Mouse (Mus musculus): ENCODE measurements around the gene Mcur1.

Gene Mcur1

GRCm38 (mm10) chr13:43566184-43566583, 6.2 kb upstream of the Mcur1 start:
- in situ Hi-C loops (cut with MboI; ENCODE audit: low sequenced_read_pairs), result no loop called here

DNA sequence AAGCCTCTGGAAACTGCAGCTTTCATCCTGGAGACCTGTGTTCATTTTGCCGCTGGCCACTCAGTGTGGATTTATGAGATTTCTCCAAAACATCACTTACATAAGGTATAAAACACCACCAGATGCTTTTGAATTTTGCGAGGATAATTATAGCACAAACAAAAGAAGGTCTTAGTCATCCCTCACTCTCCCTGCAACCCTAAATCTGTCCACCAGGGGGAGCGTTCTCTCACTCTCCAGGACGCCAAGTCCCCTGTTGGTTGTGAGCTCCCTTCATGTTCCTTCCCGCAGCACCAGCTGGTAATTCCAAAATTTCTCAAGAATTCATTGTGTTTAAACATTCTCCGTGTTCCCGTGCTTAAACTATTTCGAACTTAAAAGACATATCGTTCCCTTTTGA, 5.4 kb upstream of the Mcur1 start:
- in situ Hi-C loops (cut with MboI; ENCODE audit: low sequenced_read_pairs), result no loop called here

DNA sequence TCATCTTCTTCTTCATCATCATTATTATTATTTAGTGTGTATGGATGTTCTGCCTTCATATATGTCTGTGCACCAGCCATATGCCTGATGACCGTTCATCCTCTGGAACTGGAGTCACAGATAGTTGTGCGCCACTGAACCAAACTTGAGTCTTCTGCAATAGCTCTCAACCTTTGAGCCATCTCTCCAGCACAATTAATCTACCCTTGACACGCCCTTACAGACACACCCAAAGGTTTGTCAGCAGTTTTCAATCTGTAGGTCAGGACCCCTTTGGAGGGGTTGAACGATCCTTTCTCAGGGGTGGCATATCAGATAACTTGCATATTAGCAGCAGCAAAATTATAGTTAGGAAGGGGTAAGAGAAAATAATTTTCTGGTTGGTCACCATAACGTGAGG, 4.7 kb upstream of the Mcur1 start:
- in situ Hi-C loops (cut with MboI; ENCODE audit: low sequenced_read_pairs), result no loop called here

DNA sequence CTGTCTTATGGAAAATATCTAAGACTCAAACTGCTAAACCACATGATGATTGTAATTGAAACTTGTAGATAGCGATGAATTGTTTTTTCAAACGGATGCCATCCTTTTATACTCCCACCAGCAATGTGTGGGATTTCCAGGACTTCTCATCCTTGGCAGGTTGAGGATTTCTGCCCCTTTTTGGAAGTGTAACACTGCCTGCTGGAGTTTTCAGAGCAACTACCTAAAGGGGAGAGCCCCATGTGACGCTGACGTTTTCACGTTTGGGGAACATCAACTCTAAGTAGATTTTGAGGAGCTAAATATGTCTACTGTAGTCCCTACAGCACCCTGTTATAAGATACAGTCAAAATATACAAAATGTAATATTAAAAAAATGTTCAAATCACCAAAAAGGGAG, 2.7 kb upstream of the Mcur1 start:
- in situ Hi-C loops (cut with MboI; ENCODE audit: low sequenced_read_pairs), result no loop called here

- in situ Hi-C loops (cut with MboI; ENCODE audit: low sequenced_read_pairs), result no loop called here
These were observed 744 bp upstream of the Mcur1 start for GRCm38 (mm10) chr13:43560458-43561411.

- in situ Hi-C loops (cut with MboI; ENCODE audit: low sequenced_read_pairs), result no loop called here
These were observed 1.0 kb downstream of the Mcur1 start for GRCm38 (mm10) chr13:43558959-43559358.

DNA sequence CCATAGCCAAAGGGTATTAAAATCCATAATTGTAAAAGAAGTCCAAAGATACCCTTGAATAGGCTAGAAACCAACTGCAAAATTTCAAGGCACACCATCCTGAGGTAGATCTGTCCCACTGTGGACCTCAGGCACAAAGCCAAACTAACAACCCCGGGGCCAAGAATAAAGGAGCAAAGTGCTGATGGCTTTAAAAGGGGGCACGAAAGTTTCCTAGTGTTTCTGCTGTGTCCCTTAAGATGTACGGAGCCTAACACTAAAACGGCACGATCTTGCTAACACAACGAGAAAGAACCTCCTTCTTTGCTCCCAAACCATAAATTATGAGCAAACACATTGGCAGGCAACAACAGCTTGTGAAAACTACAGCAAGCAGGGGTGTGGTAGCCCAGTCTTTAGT, 1.6 kb downstream of the Mcur1 start:
- in situ Hi-C loops (cut with MboI; ENCODE audit: low sequenced_read_pairs), result no loop called here

GRCm38 (mm10) chr13:43556913-43557542, 3.0 kb downstream of the Mcur1 start:
- in situ Hi-C loops (cut with MboI; ENCODE audit: low sequenced_read_pairs), result no loop called here

GRCm38 (mm10) chr13:43555321-43555720, 4.7 kb downstream of the Mcur1 start:
- in situ Hi-C loops (cut with MboI; ENCODE audit: low sequenced_read_pairs), result no loop called here

DNA sequence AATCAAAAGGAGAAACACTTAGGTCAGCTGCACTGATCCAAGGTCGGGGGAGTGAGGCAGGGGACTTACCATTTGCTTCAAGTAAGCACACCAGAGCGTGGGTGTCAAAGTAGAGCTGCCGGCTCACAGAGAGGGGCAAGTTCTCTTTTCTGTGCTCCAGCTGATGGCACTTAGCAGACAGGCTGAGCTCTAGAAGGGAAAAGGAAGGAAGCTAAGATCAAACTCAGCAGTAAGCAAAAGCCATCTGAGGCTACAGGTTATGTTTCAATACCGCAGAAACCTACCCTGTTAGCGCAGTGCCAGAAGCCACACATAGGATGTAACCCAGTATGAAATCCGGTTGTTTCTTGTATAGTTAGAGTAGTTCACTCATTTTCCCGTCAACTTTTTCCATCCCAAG, 5.2 kb downstream of the Mcur1 start:
- in situ Hi-C loops (cut with MboI; ENCODE audit: low sequenced_read_pairs), result no loop called here

DNA sequence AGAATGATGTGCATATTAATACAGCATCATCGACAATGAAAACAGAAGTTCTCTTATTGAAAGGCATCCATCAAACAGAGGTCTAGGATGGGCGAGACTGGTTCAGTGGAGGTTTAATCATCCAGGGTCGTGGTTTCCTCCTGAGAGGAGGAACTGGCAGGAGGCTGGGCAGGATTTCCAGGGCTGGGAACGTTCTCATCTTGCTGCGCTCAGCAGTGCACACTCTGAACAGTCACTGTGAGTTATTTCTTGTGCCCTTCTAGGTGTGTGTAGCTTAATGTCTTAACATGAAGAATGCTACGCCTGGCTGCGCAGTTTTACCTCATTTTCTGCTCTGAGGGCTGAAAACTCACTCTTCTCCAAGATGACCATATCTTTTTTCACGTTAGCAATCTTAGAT, 9.3 kb downstream of the Mcur1 start:
- in situ Hi-C loops (cut with MboI; ENCODE audit: low sequenced_read_pairs), result no loop called here

- in situ Hi-C loops (cut with MboI; ENCODE audit: low sequenced_read_pairs), result no loop called here
These were observed 10.1 kb downstream of the Mcur1 start for GRCm38 (mm10) chr13:43549870-43550269.

GRCm38 (mm10) chr13:43549078-43549698, 10.8 kb downstream of the Mcur1 start:
- in situ Hi-C loops (cut with MboI; ENCODE audit: low sequenced_read_pairs), result no loop called here

DNA sequence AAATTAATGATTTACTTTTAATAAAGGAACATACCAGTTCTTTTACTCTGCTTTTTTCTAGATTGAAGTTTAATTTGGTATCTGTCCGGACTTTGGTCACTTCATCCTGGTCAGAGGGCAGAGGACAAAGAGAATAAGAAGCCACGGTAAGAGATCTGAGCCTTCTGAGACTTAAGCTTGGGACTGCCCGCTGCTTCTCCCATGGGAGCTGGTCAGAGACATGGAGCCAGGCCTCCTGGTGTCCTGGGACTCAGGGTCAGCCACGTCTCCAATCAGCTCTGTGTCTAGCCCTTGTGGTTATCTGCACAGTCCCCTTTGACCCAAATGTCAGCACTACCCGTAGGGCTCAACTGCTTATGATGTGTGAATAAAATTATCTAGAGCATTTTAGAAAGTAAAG, 11.4 kb downstream of the Mcur1 start:
- in situ Hi-C loops (cut with MboI; ENCODE audit: low sequenced_read_pairs), result no loop called here

DNA sequence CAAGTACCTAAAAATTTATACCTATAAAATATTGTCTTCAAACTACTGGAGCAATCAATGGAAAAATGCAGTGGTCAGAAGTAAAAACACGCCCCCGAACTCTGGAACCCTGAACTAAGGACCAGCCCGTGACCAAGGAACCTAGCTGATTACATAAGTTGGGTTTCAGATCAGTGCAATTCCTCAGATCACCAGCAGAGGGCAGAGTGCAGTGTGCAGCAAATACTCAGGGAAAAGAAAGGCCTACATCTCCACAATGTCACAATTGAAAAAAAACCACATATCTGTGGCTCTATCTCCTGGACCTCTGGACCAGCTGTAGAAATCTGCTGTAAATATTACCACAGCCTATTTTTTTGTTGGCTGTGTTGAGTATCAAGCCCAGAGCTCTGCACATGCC, 13.1 kb downstream of the Mcur1 start:
- in situ Hi-C loops (cut with MboI; ENCODE audit: low sequenced_read_pairs), result no loop called here

DNA sequence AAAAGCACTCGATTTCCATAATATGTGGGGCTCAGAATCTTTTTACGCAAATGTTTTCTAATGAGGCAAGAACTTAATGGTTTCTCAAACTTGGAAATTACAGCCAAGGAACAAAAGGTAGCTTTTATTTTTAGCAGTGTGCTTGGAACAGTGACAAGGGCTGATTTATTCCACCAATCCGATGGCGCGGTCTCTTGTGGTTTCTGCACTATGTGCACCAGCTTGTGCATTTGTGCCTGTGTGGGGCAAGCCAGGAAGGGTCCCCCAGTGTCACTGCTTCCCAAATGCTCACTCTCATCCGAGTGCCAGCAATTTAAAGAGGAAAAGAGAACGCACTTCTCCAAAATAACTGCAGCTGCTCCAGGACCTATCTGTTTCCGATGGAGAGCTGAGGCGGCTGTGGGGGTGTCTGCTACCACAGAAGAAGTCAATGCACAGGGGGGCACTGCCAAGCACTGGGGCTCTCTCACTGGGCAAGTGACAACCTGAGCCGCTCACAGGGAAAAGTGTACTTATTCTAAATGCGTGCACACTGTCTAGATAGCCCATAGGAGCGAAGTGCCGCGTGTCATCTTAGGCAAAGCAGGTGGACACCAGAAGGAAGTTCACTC, 19.7 kb downstream of the Mcur1 start:
- in situ Hi-C loops (cut with MboI; ENCODE audit: low sequenced_read_pairs), result no loop called here

GRCm38 (mm10) chr13:43539409-43539808, 20.6 kb downstream of the Mcur1 start:
- in situ Hi-C loops (cut with MboI; ENCODE audit: low sequenced_read_pairs), result no loop called here

DNA sequence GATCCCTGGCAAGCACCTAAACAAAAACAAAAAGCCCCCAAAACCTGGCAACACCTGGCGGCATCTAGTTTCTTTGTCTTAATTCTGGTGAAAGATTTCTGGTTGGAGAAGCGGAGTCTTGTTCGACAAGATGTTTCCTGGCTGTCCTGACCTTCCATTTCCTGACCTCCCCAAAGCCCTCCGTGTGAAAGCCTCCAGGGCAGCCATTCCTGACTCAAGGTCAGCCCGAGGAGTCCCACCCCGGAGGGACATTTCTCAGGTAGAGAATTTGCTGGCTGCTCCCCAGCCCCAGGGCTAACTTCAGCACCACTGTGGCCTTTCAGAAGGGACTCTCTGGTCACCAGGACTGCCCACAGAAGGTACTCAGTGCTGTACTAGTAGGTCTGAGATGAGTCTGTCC, 22.1 kb downstream of the Mcur1 start:
- in situ Hi-C loops (cut with MboI; ENCODE audit: low sequenced_read_pairs), result no loop called here

- in situ Hi-C loops (cut with MboI; ENCODE audit: low sequenced_read_pairs), result no loop called here
These were observed 26.0 kb downstream of the Mcur1 start for GRCm38 (mm10) chr13:43534015-43534414.

- in situ Hi-C loops (cut with MboI; ENCODE audit: low sequenced_read_pairs), result no loop called here
These were observed 28.9 kb downstream of the Mcur1 start for GRCm38 (mm10) chr13:43530832-43531693.
